Mouse (Mus musculus) liver, adult 2 months (tissue): Measurements from ENCODE around the gene Phpt1. TPM values are rescaled to one million over a fixed set of nuclear protein-coding genes. Genes with fewer than 3 reads are reported as not detected.

Source experiments
- DNase-seq: peaks from one replicate; pipeline ENCODE4 v3.0.0-alpha.2; 2011; ENCODE audit warnings: low read depth, low spot score; ENCODE audit errors: extremely low read depth
- H3K27ac ChIP-seq: fragments of 200-500 bp; replicated peaks from 2 replicates; pipeline ENCODE4 v1.5.1; 2012; ENCODE audit warnings: low read depth, mild to moderate bottlenecking, control low read depth, inconsistent platforms, low read length; ENCODE audit not compliant: insufficient read depth
- H3K27me3 ChIP-seq: fragments of 200-500 bp; 2 replicates; pipeline ENCODE4 v1.6.1; 2012; ENCODE audit warnings: mild to moderate bottlenecking, moderate library complexity, low read length, inconsistent platforms; ENCODE audit not compliant: control insufficient read depth, insufficient read depth
- H3K36me3 ChIP-seq: fragments of 200-500 bp; 2 replicates; pipeline ENCODE4 v1.6.1; 2012; ENCODE audit warnings: low read length, inconsistent platforms; ENCODE audit not compliant: control insufficient read depth, insufficient read depth
- H3K4me1 ChIP-seq: fragments of 200-500 bp; 2 replicates; pipeline ENCODE4 v1.6.1; 2011; ENCODE audit warnings: low read length; ENCODE audit not compliant: control insufficient read depth, insufficient read depth
- H3K4me3 ChIP-seq: fragments of 200-500 bp; 2 replicates; pipeline ENCODE4 v1.5.1; 2011; ENCODE audit warnings: low read depth, mild to moderate bottlenecking, control low read depth, low read length, moderate library complexity; ENCODE audit not compliant: insufficient read depth
- H3K79me2 ChIP-seq: fragments of 200-500 bp; 2 replicates; pipeline ENCODE4 v1.6.1; 2012; ENCODE audit warnings: inconsistent platforms, mild to moderate bottlenecking, low read length, moderate library complexity; ENCODE audit not compliant: control insufficient read depth, insufficient read depth
- H3K9ac ChIP-seq: fragments of 200-500 bp; 2 replicates; pipeline ENCODE4 v1.6.1; 2012; ENCODE audit warnings: low read depth, mild to moderate bottlenecking, control low read depth, inconsistent platforms, low read length
- CTCF ChIP-seq: fragments of 200-500 bp; IDR thresholded peaks from 2 replicates; pipeline ENCODE4 v1.5.1; 2011; ENCODE audit warnings: low read depth, low read length, control low read depth
- POLR2A ChIP-seq: fragments of 200-500 bp; IDR thresholded peaks from 2 replicates; pipeline ENCODE4 v1.6.1; 2011; ENCODE audit warnings: low read length, control low read depth; ENCODE audit not compliant: insufficient read depth; ENCODE audit errors: extremely low read depth
- WGBS: fragments of 180-500 bp; shearing (Covaris S2); methylation state at CpG from one replicate; pipeline ENCODE4 v1.1.7; 2018; 5-methylcytosine and 5-hydroxymethylcytosine counted together
- polyA plus RNA-seq: library from polyadenylated mRNA; depleted of rRNA; stranded (reverse); fragments of >200 nt; gene quantifications from 2 replicates; pipeline ENCODE4 v1.2.3, GENCODE M21; 2012; rRNA removed
- total RNA-seq: library from RNA; depleted of rRNA; stranded (reverse); fragments of >200 nt; gene quantifications from 2 replicates; pipeline ENCODE4 v1.2.3, GENCODE M21; 2014; rRNA removed

Gene Phpt1
- total RNA-seq (6.7 and 8.2 TPM in 2 replicates), polyA plus RNA-seq (38.3 and 39.4 TPM in 2 replicates)

GRCm38 (mm10) chr2:25574579-25575431 lies at the start of gene Phpt1, which contains the start of gene Mamdc4:
Phpt1 (minus strand) TSS chr2:25575224.
Mamdc4 (minus strand) TSS chr2:25574845.
- H3K36me3 ChIP-seq = no peaks in the 10 kb centered on the region
- H3K4me1 ChIP-seq = peaks cover 8% of the 10 kb centered on the region
- peak within 1 kb of the TSS; percentile 69 for H3K27ac ChIP-seq
- DNase-seq = peak; percentile 97
- no peaks in the 10 kb centered on the region for H3K79me2 ChIP-seq
- H3K4me3 ChIP-seq = peak within 1 kb of the TSS; percentile 65
- WGBS = under 1% methylated on average over 45 of the region's 45 CpGs
- TF ChIP-seq POLR2A (0 out of 2 replicates have a peak, but pooled peaks have one; percentile 32), CTCF (no peak)
- peak within 1 kb of the TSS; percentile 70 for H3K9ac ChIP-seq
- peaks cover 28% of the 10 kb centered on the region for H3K27me3 ChIP-seq

- peak within 1 kb of the TSS; percentile 78 for H3K27ac ChIP-seq
- H3K4me3 ChIP-seq = peak within 1 kb of the TSS; percentile 58
- TF ChIP-seq CTCF = peak; percentile 89
- peak; percentile 74 for TF ChIP-seq POLR2A
- no peaks in the 10 kb centered on the region for H3K27me3 ChIP-seq
- no peaks in the 10 kb centered on the region for H3K4me1 ChIP-seq
- DNase-seq = peak; percentile 75
- peaks cover 2% of the 10 kb centered on the region; the same call in 1 of the 2 replicates for H3K36me3 ChIP-seq
- peak within 1 kb of the TSS; percentile 77 for H3K9ac ChIP-seq
- 4% methylated on average over 34 of the region's 34 CpGs for WGBS
- no peaks in the 10 kb centered on the region for H3K79me2 ChIP-seq
Measured at GRCm38 (mm10) chr2:25621229-25622200, 46.5 kb upstream of the Phpt1 start, which contains the start of gene Tmem141. Tmem141 (minus strand) TSS chr2:25622005.

DNA sequence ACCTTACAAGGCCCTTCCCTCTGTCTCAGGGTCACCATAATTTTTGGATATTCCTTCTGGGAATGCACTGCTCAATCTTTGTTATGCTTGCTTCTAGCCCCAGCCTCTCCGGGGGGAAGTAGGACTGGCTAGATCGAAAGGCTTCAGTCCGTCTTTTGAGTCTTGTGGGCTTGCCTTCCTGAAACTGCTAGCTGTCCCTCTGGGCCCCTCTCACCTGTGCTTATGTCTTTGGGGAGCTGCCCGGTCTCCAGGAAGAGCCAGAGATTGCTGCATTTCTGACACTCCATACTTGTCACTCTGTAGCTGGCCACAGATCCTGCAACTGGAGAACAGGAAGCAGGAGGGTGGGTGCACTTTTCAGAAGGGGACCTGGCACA lies 45.8 kb upstream of the Phpt1 start:
- 0 out of 2 replicates have a peak overlapping the region, but pooled peaks have one; percentile 10 for H3K9ac ChIP-seq
- H3K4me3 ChIP-seq = no peak overlapping the region
- H3K27ac ChIP-seq = no peak overlapping the region
- H3K79me2 ChIP-seq = no peaks in the 10 kb centered on the region
- H3K27me3 ChIP-seq = no peaks in the 10 kb centered on the region
- no peak for DNase-seq
- WGBS = 86% methylated on average over 4 of the region's 4 CpGs
- peaks cover 2% of the 10 kb centered on the region; the same call in 1 of the 2 replicates for H3K36me3 ChIP-seq
- TF ChIP-seq POLR2A = no peak
- TF ChIP-seq CTCF = no peak
- H3K4me1 ChIP-seq = no peaks in the 10 kb centered on the region

DNA sequence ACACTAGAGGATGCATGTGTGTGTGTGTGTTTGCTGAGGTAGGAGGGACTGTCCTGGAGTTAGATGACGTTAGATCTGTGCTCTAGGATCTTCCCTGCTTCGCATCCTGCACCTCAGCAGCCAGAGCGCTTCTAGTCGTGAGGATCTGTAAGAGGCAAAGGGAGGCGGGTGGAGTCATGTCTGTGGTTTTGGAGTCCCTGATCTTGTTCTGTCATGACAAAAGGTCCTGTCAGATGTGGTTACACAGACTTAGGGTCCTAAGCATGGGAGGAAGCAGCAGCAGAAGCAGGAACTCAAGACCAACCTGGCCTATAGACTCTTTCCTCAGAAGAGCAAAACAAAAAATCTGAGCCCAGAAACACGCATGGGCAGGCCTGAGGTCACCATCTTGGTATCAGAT lies 45.4 kb upstream of the Phpt1 start:
- Histone ChIP-seq H3K27me3 (no peaks in the 10 kb centered on the region), H3K4me1 (no peaks in the 10 kb centered on the region), H3K4me3 (no peak overlapping the region), H3K79me2 (no peaks in the 10 kb centered on the region), H3K27ac (no peak overlapping the region), H3K9ac (no peak overlapping the region), H3K36me3 (peaks cover 2% of the 10 kb centered on the region; the same call in 1 of the 2 replicates)
- TF ChIP-seq CTCF = no peak
- TF ChIP-seq POLR2A = no peak
- DNase-seq = no peak
- 87% methylated on average over 6 of the region's 6 CpGs for WGBS

DNA sequence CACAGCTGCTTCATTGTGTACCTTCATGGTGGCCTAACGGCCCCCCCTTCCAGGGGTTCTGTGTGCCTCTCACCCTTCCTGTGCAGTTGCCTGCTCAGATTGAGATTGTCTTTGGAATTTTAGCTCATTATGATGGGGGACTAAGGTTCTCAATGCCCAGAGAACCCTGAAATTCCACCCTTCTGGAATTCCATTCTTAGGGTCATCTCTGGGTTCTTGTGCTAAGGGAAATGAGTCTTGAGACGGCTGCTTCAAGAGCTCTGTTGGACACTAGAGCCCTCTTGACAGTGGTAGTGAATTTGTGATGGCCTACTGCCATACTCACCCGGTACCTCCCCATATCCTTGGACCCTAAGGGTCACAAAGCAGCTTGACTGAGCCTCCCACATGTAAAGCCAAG lies 42.6 kb upstream of the Phpt1 start, which contains the start of gene Ccdc183:
Gene Ccdc183 (minus strand): TSS at position 101 of the 400 bp plus-strand sequence.
- TF ChIP-seq CTCF = no peak
- TF ChIP-seq POLR2A = no peak
- no peak within 1 kb of the TSS for H3K9ac ChIP-seq
- DNase-seq = no peak
- H3K4me1 ChIP-seq = no peaks in the 10 kb centered on the region
- H3K79me2 ChIP-seq = no peaks in the 10 kb centered on the region
- no peak within 1 kb of the TSS for H3K4me3 ChIP-seq
- no peak within 1 kb of the TSS for H3K27ac ChIP-seq
- no peaks in the 10 kb centered on the region for H3K27me3 ChIP-seq
- WGBS = 91% methylated on average over 3 of the region's 3 CpGs
- peaks cover 2% of the 10 kb centered on the region; the same call in 1 of the 2 replicates for H3K36me3 ChIP-seq
